Mouse (Mus musculus): Measurements from ENCODE around the gene Wfdc8.

Wfdc8 gene

DNA sequence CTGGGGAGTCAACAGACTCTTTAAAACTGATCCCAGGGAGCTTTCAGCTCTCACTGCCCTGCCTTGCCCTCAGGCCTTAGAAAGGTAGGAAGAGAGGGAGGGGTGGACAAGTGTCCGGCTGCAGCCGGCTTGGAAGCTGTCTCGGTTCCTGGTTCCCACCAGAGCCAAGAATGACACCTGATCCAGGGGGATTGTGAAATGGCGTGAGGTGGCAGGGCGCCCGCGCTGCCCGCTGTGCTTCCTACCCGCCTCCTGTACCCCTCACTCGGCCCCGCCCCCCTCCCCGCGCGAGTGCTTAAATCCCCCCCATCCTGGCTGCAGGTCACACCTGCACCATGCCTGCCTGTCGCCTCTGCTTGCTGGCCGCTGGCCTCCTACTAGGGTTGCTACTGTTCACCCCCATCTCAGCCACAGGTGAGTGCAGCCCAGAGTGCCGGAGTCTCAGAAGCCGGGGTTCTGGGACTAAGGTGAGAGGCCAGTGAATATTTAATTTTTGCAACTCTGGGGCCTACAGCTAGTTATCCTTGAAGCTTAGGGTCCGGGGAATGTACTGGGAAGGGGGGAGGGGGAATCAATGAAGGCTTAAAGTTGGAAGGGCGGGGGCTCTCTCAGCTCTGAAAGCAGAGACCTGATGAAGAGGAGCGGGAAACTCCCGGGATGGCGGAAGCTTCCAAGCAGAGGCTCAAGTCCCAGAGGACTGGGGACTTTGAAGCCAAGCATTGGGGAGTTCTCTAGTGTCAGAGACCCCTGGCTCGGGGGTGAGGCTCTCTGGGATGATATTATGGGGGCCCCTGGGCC lies 50.8 kb downstream of the Wfdc8 start, which contains the start of gene Wfdc2:
Gene Wfdc2, plus strand, starts transcription at position 23 of the 798 bp plus-strand sequence.
- DNase-seq = no peak

DNA sequence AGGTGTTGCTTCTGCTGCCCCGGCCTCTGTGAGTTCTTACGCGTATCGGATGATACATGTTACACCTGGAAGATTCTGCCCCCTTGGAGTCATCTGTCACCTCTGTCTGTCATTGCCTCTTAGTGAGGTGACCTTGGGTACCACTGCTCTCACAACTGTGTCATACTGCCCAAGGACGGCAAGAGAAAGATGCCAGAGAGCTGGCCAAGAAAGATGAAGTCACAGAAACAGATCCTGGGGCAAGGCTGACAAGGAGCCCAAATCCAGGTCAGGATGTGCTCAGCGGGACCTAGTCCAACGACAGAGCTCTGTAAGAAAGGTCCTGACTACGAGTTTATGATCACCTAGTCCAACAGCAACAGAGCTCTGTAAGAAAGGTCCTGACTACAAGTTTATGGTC lies 53.3 kb downstream of the Wfdc8 start:
- no peak for DNase-seq

DNA sequence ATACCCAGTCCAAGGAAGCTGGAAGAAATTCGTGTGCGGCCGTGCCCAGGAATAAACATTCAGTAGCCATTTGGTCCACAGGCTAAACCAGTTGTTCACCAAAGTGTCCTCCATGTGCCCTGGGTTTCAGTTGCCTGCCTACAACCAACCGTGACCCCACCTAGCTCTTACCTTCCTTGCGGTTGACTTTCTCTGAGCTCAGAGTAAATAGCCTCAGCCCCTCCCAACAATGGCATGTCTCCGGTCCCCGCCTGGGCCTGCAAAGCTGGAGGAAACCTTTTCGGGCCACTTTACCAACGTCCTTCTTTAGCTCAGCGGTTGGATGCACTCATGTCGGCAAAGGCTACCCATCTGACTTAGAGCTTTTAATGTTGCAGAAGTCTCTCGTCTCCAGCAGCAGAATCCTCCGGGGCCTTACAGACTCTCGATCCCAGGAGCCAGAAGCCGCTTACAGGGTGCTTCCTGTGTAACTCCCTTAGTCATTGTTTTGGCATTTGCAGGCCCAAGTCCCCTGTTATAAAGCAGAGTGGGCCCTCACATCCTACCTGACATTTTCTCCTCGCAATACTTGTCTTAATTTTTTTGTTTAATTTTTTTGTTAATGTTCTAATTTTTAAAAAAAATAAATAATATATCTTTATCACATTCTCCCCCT lies 54.3 kb downstream of the Wfdc8 start:
- DNase-seq = no peak

DNA sequence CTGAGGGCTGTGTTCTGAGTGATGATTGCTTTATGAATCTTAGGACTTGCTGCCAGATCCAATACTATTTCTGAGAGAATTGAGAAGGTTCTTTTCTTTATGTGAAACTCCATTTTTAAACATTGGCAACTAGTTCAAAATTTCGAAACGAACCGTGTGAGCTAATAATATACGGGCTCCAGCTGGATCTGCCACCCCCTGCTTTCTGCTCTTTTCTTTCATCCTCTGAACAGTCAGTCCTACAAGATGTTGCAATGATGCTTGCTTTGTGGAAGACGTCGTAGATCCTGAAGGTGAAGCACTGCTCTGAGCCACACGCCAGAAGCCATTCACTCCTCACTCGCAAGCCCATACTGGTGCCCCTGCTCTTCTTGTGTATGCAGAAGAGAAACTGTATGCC lies 55.0 kb downstream of the Wfdc8 start:
- DNase-seq = no peak

DNA sequence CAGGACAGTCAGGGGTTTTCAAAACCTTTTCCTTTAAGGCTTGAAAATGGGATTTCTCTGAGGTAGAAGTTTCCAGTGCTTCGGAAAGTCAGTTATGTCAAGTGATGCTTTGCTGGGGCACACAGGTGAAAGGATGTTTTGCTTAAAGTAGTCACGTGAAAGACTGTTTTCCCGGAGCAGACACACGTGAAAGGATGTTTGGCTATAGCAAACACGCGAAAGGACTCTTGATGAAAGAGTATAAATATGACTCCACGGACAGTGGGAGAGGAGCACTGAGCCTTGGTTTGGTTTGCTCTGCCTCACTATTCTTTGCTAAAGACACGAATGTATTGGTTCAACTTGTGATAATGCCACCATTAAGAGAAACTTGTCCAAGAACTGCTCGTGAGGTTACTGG lies 61.9 kb downstream of the Wfdc8 start:
- no peak for DNase-seq

DNA sequence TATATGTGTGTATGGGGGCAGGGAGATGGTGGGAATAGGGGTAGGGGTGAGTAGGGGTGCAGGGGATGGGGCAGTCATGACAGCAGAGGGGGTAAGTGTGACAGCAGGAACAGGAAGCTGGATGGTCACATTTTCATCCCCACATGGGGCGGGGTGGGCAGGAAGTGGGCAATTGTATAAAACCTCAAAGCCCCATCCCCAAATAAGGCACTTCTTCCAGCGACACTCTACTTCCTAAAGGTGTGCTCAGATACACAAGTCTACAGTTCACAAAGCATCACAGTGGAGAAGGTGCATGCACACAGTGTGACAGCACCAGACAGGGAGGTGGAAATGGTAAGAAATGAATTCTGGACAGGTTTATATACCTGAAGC lies 62.5 kb downstream of the Wfdc8 start:
- no peak for DNase-seq

DNA sequence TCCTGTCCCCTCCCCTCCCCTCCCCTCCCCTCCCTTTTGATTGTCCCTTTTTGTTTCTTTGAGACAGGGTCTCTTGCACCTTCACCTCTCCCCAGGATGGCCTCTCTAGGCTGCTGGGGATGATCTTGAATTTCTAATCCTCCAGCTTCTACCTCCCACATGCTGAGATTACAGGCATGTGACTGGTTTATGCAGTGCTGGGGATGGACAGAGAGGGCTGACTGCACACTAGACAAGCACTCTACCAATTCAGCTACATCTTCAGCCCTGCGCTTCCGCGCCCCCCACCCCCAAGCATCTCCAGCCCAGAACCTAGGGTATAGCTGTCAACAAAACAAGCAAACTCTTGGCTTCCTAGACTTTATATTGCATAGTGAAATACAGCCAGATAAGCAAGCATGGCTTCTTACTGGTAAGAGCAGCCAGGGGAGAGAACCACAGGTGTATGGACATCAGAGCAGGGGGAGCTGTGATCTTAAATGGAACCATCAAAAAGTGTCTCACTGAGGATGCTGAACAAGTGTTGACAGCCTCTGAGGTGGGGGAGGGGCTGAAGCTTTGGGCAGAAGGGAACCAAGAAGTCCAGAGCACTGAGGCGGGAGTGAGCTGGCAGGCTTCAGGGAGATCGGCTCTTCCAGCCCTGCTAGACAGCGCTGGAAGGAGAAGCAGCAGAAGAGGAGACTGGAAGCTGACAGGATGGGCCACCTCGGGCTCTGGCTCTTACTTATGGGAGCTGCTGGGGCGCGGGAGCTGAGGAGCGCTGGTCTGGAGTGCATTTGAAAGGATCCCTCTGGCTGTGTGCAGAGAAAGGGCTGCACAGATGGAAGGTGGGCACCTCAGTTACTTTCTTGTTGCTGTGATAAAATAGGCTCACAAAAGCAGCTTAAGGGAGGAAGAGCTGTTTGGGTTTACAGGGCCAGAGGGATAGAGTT lies 63.2 kb downstream of the Wfdc8 start:
- DNase-seq = no peak

DNA sequence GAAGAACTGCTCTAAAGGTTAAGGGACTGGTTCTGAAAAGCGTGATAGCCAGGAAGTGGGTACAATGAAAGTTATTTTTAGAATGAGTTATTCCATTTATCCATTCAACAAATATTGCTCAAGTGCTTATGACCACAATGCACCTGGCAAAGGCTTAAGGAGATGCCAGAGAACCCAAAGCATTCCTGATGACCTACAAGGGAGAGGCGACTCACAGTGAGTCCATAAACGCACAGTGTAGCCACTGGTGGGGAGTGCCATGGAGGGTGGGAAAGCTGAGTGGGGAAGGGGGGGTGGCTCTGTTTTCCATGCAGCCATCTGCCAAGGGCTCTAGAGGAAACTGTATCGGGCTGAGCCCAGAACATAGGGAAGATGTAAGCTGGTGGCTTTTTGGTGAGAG lies 64.1 kb downstream of the Wfdc8 start:
- DNase-seq = no peak

Measured in thymus, postnatal 14 days (tissue).